Mouse (Mus musculus): ENCODE measurements around the gene Olfr625-ps1.

GRCm38 (mm10) chr7:103682420-103682819, at the start of gene Olfr625-ps1:
- TF ChIP-seq CTCF (IDR thresholded peaks at IDR 0.05; ENCODE audit: extremely low read depth, insufficient read depth, low read length): no peak
- TF ChIP-seq POLR2A (IDR thresholded peaks at IDR 0.05; ENCODE audit: extremely low read depth, insufficient read depth, low read length): no peak

All from cortical plate, adult 2 months (tissue).